Mouse (Mus musculus): ENCODE data around the gene Acot2. TPM values are rescaled to one million over a fixed set of nuclear protein-coding genes. Genes with fewer than 3 reads are reported as not detected.

The Acot2 gene
- polyA plus RNA-seq (2012; rRNA removed) = 29.5 and 34.1 TPM in 2 replicates

DNA sequence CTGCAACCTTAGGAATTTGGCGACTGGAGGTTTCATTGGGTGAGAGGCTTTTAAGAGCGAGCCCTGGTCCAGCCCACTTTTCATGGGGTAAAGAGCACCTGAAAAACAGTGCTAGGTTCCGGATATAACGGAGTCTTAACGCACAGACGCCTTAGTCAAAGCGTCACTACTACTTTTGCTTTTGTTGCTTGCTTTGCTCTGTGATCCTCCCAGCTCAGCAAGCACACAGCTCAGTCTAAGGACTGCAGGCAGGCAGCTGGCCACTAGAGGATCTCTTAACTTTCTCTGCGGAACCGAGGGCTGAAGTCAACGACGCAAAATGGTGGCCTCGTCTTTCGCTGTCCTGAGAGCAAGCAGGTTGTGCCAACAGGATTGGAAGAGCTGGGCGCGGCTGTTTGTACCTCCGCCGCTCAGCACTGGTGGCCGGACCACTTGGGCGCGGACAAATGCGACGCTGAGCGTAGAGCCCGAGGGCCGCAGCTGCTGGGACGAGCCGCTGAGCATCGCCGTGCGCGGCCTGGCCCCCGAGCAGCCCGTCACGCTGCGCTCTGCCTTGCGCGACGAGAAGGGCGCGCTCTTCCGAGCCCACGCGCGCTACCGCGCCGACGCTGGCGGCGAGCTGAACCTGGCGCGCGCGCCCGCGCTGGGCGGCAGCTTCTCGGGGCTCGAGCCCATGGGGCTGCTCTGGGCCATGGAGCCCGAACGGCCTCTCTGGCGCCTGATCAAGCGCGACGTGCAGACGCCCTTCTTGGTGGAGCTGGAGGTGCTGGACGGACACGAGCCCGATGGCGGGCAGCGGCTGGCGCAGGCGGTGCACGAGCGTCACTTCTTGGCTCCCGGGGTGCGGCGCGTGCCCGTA lies at the start of gene Acot2:
Gene Acot2 (plus strand): TSS at position 279 of the 859 bp plus-strand sequence.

GRCm38 (mm10) chr12:83950493-83950839 lies 37.2 kb upstream of the Acot2 start, which contains the start of gene Riox1:
Gene Riox1 (plus strand): TSS chr12:83950608.

GRCm38 (mm10) chr12:83984752-83985151 lies 2.9 kb upstream of the Acot2 start, which contains the start of gene Heatr4:
Gene Heatr4 (minus strand): TSS chr12:83984852.

GRCm38 (mm10) chr12:84009171-84009965 lies 21.7 kb downstream of the Acot2 start, which contains the start of gene Acot1:
Gene Acot1 (plus strand): TSS chr12:84009490.

DNA sequence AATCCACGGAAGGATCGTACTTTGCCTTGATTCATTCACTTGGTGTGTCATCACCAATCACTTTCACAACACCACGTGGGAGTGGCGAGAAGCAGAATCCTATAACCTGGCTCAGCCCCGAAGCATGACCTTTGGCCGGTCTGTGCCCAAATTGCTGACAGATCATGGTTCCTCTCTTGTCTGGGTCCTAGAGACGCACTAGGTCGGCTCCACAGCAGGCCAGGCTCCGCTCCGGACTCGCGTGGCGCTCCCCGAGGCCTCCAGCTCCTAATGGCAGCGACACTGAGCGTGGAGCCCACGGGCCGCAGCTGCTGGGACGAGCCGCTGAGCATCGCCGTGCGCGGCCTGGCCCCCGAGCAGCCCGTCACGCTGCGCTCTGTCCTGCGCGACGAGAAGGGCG lies 50.6 kb downstream of the Acot2 start, which contains the start of gene Acot4:
Gene Acot4 (plus strand): TSS at position 139 of the 400 bp plus-strand sequence.

DNA sequence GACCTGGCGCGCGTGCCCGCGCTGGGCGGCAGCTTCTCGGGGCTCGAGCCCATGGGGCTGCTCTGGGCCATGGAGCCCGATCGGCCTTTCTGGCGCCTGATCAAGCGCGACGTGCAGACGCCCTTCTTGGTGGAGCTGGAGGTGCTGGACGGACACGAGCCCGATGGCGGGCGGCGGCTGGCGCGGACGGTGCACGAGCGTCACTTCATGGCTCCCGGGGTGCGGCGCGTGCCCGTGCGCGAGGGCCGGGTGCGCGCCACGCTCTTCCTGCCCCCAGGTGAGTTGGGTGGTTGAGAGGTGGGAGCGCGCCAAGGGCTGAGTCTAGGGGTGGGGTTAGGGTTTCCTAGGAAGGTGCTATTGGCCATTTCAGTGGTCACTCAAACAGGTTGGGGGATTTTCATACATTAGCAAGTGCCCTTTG lies 51.0 kb downstream of the Acot2 start, which contains the start of gene Gm49366:
Gene Gm49366 (plus strand): TSS at position 245 of the 421 bp plus-strand sequence.

Other genes starting within 250 kb of the Acot2 start
- gene Papln, start 224.2 kb upstream of the Acot2 start, polyA plus RNA-seq (2012; rRNA removed) = 17.7 and 26.0 TPM in 2 replicates
- 71.9 and 86.5 TPM in 2 replicates for gene Numb, start 65.9 kb upstream of the Acot2 start, polyA plus RNA-seq (2012; rRNA removed)
- gene Riox1, start 37.3 kb upstream of the Acot2 start, polyA plus RNA-seq (2012; rRNA removed) = 30.3 and 43.9 TPM in 2 replicates
- gene Heatr4, start 3.0 kb upstream of the Acot2 start, polyA plus RNA-seq (2012; rRNA removed) = 0.10 and 0.17 TPM in 2 replicates
- gene Acot1, start 21.6 kb downstream of the Acot2 start, polyA plus RNA-seq (2012; rRNA removed) = 47.4 and 72.4 TPM in 2 replicates
- gene Acot4, start 50.5 kb downstream of the Acot2 start, polyA plus RNA-seq (2012; rRNA removed) = 0.85 and 1.4 TPM in 2 replicates
- not detected in 2 replicates for gene Gm49366, start 51.1 kb downstream of the Acot2 start, polyA plus RNA-seq (2012; rRNA removed)
- gene Acot3, start 64.3 kb downstream of the Acot2 start, polyA plus RNA-seq (2012; rRNA removed) = 0.63 TPM in 2 replicates
- 0.43 and 1.1 TPM in 2 replicates for gene Acot5, start 81.5 kb downstream of the Acot2 start, polyA plus RNA-seq (2012; rRNA removed)
- 6.7 and 8.8 TPM in 2 replicates for gene Acot6, start 112.8 kb downstream of the Acot2 start, polyA plus RNA-seq (2012; rRNA removed)
- gene Dnal1, start 126.5 kb downstream of the Acot2 start, polyA plus RNA-seq (2012; rRNA removed) = 5.1 and 5.3 TPM in 2 replicates
- 0.70 and 0.77 TPM in 2 replicates for gene Pnma1, start 160.6 kb downstream of the Acot2 start, polyA plus RNA-seq (2012; rRNA removed)
- gene Elmsan1, start 231.0 kb downstream of the Acot2 start, polyA plus RNA-seq (2012; rRNA removed) = 14.0 and 15.7 TPM in 2 replicates

Data from ovary, adult 2 months (tissue).